Mouse (Mus musculus) urinary bladder, postnatal 10 days (tissue): ENCODE data around the gene Casp4.

Source experiments
- DNase-seq: peaks from one replicate; pipeline ENCODE4 v3.0.0; 2022; ENCODE audit warnings: low spot score

The Casp4 gene

DNA sequence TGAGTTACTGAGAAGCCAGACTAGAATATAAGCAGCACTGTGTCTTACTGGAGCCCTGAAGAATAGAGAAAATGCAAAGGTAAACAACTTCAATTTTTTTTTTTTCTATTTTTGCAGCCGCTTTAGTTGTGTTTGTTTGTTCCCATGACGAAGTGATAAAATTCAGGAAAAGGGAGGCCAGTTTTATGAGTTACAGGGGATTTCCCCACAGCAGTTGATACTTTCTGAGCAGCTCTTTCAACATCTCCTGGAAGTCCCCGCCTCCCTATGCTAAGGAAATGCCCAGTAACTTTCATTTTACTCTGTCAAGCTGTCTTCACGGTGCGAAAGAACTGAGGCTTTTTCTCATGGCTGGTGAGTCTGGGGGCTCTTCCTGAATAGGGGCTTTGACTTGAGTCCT lies at the start of gene Casp4:
Gene Casp4, plus strand, starts transcription at position 268 of the 400 bp plus-strand sequence.
- DNase-seq, result no peak

GRCm38 (mm10) chr9:5263951-5264475 lies 44.6 kb upstream of the Casp4 start:
- no peak for DNase-seq

GRCm38 (mm10) chr9:5270274-5270673 lies 38.4 kb upstream of the Casp4 start:
- DNase-seq, result no peak

GRCm38 (mm10) chr9:5270884-5271283 lies 37.7 kb upstream of the Casp4 start:
- no peak for DNase-seq

- no peak for DNase-seq
Observed at GRCm38 (mm10) chr9:5271334-5271845, 37.2 kb upstream of the Casp4 start.

DNA sequence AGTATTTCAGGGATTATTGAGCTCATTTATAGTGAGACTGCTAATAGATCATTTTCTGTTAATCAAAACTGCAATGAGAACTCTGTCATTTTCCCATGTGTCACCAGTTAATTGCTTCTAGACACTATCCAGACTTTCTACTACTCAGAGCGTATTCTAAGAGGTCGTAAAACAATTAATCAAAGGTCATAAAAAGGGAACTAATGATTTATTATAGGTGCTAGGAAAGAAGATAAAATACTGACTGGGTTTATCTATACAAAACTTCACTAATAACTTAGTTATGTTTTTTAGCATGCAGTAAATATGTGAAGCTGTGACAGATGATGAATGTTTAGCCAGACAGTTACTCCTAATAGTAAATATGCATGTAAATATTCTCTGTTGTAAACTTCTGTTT lies 22.6 kb upstream of the Casp4 start:
- no peak for DNase-seq

- DNase-seq, result no peak
Observed at GRCm38 (mm10) chr9:5286597-5286996, 22.0 kb upstream of the Casp4 start.

DNA sequence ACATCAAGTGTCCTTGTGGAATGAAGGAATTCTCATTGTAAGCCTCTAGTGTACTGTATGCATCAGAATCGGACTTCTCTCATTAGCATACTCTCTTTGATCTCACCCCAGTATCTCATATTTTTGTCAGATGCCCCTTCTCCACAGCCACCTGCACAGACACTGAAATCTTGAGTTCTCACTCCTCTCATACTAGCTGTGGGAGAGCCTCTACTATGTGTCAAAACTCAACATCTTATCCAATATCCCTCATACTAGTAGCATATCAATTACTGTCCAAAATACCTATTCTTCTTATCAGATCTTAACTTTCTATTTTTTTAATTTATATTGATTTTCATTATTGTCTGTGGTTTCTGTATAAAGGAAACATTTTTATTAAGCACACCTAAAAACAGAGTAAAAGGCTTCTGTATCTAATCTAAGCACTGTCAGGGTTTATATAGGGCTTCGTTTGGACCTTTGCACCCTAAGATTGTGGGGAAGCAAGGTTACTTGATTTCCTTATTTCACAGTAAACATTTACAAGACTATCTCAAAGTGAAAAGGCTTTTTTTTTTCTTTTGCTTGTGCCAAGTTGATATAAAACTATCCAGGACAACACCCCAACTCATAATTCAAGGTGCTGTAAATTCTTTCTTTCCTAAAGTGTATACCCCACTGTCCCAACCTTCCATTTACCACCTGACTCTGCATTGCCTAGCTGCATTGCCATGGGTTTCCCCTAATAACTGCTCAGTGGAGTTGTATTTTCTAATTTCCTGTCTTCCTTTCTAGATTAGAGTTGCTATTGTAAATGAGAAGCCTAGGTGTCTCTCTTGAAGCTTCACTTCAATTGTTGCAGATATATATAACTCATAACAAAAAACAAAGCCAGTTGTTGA lies 12.0 kb upstream of the Casp4 start:
- no peak for DNase-seq

- DNase-seq, result no peak
Observed at GRCm38 (mm10) chr9:5298329-5299131, 10.1 kb upstream of the Casp4 start, which contains the start of gene Casp1. Casp1 (plus strand) TSS chr9:5298517.

GRCm38 (mm10) chr9:5299132-5299381 lies 9.6 kb upstream of the Casp4 start:
- DNase-seq, result no peak

- DNase-seq, result no peak
Observed at GRCm38 (mm10) chr9:5310112-5310511, 1.5 kb downstream of the Casp4 start.

- DNase-seq, result no peak
Observed at GRCm38 (mm10) chr9:5311435-5311834, 2.8 kb downstream of the Casp4 start.

GRCm38 (mm10) chr9:5328204-5328603 lies 19.6 kb downstream of the Casp4 start:
- no peak for DNase-seq

DNA sequence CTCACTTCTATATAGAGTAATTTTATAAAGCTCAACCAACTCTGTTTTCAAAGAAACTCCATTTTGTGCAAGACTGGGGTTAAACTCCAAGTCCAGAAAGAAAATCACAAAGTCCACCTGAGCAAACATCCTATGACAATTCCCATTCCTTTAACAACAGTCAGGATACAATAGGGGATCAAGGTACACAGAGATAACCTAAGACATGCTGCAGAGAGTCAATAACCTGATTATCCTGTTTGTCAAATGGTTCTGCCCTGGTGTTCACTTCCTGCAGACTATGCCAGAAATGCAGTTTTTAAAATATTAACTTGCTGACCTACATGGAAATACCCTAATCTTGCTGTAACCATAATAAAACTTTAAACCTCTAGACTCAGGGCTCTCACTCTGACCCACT lies 23.8 kb downstream of the Casp4 start:
- no peak for DNase-seq

DNA sequence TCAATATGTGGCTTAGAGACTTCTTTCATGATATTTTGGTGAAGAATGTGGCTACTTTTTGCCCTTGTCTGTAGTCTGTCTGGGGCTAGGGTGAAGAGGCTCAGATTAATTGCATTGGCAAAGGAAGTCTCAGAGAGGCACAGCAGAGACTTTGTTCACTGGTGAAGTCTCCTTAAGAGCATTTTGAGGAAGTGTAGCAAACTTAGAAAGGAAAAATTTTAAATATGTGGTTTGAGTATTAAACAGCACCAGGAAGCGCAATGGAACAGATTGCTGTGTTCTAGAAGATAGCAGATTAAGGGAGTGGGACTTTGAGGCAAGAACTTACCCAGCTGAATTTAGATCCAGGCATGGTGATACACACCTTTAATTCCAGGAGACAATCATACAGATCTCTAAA lies 24.8 kb downstream of the Casp4 start:
- DNase-seq, result no peak

DNA sequence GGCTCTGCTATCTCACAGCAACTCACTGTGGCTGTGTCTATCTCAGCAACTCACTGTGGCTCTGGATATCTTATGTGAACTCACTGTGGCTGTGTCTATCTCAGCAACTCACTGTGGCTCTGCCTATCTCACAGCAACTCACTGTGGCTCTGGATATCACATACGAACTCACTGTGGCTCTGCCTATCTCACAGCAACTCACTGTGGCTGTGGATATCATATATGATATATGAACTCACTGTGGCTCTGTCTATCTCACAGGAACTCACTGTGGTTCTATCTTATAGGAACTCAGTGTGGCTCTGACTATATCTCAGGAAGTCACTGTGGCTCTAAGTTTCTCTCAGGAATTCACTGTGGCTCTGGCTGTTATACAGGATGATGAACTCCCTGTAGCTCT lies 34.5 kb downstream of the Casp4 start:
- no peak for DNase-seq

DNA sequence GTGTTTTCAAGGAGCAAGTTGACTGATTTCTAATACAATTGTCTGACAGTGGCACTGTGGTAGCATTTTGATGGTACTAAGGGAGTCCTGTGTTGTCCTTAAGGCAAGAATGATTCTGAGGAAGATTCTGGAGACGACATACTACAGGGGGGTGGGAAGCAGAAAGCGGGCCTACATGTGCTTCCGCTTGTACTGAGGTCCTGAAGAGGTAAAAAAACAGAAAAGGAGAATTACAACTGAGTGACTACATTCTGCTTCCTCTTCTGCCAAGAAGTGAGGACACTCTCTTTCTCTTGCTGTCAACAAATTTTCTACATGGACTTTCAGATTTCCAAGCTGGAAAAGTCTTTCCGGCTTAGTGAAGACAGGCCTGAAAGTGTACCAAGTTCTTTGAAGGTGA lies 35.5 kb downstream of the Casp4 start:
- DNase-seq, result no peak

DNA sequence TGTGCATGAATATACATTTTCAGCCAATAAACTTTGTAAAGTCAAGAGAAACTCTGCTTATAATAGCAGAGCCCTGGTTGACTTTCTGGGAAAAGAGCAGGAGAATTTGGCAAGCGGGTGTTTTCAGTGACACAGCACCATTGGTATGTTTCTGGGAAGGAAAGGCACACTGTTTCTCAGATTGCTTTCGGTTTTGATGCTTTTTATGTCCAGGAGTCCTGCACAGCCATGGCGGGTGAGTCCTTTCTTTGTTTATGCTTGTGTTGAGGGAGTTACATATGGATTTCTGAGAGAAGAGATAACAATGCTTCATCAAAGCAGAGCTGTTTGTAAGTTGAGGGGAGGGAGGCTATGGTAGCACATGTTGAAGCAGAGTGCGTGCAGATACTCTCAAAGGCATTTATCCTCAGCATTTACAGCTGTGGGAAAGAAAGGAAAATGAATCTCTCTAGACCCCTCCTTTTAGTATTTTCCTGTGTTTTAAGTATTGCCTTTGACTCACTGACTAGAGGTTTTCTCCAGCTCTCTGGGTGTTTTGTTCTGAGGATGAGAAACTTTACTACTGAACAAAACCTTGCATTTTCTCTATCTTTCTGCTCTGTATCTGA lies 36.8 kb downstream of the Casp4 start, which contains the start of gene Casp12:
Gene Casp12, plus strand, starts transcription at position 140 of the 608 bp plus-strand sequence.
- no peak for DNase-seq

DNA sequence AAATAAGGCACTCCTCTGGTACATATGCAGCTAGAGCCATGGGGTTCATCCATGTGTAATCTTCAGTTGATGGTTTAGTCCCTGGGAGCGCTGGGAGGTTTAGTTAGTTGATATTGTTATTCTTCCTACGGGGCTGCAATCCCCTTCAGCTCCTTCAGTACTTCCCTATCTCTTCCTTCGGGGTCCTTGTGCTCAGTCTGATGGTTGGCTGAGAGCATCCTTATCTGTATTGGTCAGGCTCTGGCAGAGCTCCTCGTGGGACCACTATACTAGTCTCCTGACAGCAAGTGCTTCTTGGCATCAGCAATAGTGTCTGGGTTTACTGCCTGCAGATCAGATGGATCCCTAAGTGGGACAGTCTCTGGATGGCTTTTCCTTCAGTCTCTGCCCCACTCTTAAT lies 38.8 kb downstream of the Casp4 start:
- no peak for DNase-seq

DNA sequence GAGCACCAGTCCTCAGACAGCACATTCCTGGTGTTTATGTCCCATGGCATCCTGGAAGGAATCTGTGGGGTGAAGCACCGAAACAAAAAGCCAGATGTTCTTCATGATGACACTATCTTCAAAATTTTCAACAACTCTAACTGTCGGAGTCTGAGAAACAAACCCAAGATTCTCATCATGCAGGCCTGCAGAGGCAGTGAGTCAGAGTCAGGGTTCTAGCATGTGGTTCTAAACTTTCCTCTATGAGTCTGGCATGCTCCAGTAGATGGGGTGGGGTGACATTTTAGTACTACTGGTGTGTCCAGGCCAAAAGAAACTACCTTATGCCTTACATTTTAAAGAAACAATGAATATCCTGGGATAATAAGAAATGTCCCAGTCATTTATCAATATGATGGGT lies 45.0 kb downstream of the Casp4 start:
- no peak for DNase-seq

GRCm38 (mm10) chr9:5356801-5357200 lies 48.2 kb downstream of the Casp4 start:
- DNase-seq, result no peak
